Mouse (Mus musculus) bone marrow macrophage, adult 2 months (primary cell): ENCODE results near the gene Plcb2.

Experiments
- CTCF ChIP-seq: IDR thresholded peaks from 2 replicates; pipeline ENCODE4 v1.5.1; 2012; ENCODE audit warnings: low read depth, mild to moderate bottlenecking, low read length, moderate library complexity
- POLR2A ChIP-seq: IDR thresholded peaks from 2 replicates; pipeline ENCODE4 v1.6.1; 2012; ENCODE audit warnings: mild to moderate bottlenecking, low read depth, low read length, borderline replicate concordance

DNA sequence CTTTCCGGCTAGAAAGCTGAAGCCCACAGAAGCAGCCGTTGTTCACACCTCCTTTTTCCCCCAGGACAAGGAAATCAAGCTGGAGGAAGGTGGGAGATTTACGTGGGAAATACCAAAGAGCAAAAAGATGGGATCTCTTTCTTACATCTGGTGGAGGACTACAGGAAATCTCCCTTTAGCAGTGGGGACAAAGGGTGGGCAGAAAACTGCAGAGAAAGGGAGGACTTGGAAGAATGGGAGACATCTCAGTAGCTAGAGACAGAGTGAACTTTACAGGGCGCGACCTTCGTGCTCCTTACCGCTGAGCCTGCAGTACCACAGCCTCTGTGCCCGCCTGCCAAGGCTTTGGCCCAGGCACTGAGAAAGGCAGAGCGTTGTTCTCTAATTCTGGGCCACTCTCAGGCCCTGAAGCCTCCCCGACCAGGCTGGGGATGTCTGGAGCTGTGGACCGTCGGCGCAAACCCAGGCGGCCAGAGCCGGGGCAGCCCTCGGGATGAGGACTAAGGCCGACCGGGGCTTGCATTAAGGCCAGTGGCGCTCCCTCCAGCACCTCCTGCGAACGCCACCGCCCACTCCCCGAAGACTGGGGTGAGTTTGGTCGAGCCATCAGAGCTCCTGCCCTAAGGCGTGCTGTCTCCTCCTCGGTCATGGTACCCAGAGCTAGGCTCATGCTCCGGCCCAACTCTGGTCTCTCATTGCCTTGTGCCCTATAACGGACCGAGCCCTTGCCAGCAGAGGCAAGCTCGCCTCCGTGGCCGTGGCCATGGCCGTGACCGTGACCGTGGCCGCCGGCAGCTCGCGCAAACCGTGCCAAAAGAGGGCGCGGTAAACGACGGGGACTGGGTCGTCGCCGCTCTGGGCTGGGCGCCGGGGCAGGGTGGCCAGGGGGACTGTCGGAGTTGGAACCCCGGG lies 26.0 kb downstream of the Plcb2 start:
- TF ChIP-seq CTCF (no peak), POLR2A (no peak)
